Mouse (Mus musculus) urinary bladder, postnatal 36 days (tissue): ENCODE data around the gene Abhd14a.

ENCODE experiments used
- DNase-seq, 2 experiments: peaks; one replicate each; pipeline ENCODE4 v3.0.0; 2022; ENCODE audit warnings: low spot score in 2 of 2, mixed read lengths in 1 of 2

Abhd14a gene

DNA sequence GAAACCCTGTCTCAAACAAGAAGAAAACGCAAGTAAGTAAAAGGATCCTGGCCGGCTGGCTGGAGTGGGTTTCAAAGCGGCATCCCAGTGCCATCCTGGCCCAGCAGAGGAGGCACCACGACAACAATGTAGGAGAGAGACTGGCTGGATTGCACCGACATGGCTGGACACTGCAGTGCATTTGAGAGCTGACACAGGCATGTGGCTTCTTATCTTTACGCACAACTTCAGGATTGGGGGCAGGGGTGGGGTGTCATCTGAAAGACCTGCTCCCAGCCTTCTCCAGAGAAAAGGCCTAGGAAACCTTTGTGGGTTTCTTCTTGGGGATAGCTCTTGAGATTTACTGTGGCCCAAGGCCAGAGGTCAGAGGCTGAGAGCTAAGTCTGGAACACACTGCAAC, 35.7 kb downstream of the Abhd14a start:
- DNase-seq: no peak

DNA sequence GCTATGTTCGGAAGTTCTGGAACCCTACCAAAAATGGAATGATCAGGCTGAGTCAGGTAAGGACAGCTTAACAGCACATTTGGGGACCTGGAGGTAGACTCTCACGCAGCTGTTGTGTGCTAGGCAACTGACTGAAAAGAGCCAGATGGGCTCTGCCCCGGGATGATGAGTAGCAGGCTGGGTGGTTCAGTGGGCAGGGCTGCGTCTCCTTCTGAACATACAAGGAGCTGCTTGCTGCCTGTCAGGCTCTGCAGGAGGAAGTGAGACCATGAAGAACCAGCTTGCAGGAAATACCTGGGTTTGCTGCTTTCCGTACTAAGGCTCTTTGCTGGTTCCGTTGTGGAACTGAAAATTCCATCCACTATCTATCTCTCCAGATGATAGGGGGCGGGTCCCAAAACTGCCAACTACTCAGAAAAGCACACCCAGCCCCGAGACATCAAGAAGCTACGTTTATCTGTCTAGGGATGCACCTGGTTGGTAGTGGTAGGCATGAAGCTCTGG, 36.3 kb downstream of the Abhd14a start:
- no peak for DNase-seq

DNA sequence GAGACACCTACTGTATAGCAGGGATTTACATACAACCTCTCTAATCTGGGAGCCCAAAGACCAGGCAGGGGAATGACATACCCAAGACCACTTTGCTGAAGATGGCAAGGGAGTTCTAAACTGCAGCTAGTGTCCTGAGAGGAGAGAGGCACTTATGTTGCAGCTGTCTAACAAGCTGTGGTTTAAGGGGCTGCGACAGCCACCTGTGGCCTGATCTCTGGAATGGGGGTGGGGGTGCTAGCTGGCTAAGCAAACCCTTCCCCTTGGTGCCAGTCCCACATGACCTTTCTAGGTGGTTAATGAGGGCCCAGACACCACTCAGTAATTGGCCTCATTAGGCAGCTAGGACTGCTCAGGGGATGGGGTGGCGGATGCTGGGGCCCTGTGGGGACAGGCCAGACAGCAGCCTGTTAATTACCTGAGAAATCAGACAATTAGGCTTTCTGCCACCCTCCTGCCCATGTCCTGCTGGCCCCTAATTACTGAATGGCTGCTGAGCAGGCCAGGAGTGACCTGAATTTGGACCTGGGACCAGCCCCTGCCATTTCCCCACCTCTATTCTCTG, 37.3 kb downstream of the Abhd14a start:
- no peak for DNase-seq

DNA sequence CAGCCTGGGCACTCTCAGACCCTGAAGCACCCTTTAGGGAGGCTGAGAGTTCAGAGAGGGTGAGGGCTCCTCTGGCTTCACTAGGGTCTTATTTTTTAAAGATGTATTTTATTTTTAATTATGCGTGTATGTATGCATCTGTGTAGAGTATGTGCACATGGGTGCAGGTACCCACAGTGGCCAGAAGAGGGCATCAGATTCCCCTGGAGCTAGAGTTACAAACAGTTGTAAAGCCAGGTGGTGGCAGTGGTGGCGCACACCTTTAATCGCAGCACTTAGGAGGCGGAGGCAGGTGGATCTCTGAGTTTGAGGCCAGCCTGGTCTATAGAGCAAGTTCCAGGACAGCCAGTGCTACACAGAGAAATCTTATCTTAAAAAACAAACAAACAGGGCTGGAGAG, 38.4 kb downstream of the Abhd14a start:
- no peak for DNase-seq

DNA sequence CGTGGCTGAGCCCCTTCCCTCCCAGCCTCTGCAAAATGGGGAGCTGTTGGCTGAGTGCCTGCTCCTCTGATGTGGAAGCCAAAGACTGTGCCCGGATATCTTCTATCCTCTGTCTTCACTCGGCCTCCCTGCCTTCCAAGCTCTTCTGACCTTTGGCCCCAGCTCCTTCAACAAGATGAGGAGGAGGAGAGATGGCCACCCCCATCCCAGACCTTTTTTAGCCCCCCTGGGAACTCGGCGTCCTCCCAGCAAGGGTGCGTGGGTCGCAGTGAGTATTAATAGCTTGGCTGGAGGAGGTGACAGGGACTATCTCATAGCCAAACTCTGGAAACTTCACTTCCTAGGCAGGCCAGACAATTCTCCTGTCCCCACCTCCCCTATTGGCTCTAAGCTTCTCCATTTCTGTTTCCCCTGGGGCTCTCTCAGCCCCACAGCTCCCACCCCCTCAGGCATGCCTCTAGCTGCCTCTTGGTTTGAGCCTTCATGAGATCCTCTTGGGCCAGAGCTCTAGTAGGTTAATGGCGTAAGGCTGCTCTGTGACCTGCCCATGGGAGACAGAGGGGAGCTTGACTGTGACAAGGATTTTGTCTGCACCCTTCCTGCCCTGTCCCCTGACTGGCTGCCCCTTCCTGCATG, 40.9 kb downstream of the Abhd14a start:
- no peak for DNase-seq

DNA sequence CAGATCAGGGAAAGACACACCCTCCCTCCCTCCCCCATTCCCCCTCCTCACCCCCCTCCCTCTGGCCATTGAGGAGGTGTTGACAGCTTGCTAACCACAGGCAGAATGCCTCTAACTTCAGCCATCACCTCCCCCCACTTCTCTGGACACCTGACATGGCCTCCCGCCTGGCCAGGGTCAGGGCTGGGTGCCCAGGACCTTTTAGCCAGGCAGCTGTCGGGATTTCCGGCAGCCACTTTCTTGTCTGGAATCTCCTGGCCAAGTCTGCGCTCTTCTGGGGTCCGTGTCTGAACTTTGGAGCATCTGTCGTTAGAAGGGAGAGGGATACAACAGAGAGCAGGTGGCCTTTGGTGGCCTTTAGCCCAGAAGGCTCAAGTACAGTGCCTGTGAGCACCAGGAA, 42.2 kb downstream of the Abhd14a start:
- no peak for DNase-seq

DNA sequence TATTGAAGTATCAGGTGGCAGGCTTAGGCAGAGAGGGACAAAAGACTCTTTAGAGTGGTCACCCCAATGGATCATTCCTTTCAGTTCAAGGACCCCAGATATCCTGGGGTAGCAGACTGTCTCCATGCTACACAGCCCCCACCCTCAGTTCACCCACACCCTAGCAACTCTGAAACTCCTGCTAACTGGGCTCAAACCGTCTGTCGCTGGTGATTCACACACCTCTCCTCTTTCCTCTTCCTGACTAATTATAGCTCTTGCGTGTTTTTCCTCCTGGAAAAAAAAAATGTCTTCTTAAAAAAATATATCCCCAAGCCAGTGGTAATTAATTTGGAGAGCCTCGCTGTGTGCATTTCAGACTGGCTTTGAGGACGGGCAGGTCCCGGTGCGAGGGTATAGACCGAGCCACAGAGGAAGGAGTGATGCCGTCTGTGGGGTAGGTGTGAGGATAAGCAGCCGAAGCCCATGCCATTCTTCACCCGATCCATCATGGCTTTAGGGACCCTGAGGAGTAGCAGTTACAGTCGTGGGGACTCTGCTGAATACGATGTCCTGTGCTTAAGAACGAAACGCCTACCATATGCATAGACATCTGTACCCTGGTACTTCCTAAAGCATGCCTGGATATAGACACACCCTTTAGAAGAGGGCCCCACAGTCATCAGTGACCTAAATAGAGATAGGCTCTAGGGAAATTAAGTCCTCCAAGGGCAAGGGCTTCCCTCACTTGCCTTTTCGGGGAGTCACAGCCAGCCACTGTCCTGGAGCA, 44.7 kb downstream of the Abhd14a start:
- no peak for DNase-seq

DNA sequence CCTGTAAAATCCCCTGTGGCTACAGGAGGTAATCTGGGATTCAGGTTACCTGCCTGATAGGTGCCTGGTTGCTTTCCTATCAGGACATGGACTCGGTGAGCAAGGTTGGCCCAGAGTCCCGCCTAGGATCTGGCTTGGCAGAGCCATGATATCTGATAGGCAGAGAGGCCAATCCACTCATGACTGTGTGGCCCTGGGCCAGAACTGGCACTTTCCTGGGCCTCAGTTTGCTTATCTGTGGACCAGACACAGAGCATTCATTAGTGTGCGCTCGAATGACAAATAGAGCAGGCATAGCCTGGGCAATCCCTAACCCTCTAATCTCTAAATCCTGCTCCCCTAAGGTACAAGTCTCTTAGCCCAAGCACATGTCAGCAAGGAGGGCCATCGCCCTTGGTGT, 45.3 kb downstream of the Abhd14a start:
- no peak for DNase-seq

DNA sequence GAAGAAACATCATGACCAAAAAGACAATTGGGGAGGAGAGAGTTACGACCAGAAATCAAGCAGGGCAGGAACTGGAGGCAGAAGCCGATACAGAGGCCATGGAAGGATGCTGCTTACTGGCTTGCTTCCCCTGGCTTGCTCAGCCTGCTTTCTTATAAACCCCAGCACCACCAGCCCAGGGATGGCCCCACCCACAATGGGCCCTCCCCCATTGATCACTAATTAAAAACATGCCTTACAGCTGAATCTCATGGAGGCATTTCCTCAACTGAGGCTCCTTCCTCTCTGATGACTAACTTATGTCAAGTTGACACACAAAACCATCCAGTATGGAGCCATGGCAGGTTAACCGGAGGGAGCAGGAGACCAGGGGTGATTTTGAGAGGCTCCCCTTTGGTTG, 47.7 kb downstream of the Abhd14a start:
- no peak for DNase-seq

DNA sequence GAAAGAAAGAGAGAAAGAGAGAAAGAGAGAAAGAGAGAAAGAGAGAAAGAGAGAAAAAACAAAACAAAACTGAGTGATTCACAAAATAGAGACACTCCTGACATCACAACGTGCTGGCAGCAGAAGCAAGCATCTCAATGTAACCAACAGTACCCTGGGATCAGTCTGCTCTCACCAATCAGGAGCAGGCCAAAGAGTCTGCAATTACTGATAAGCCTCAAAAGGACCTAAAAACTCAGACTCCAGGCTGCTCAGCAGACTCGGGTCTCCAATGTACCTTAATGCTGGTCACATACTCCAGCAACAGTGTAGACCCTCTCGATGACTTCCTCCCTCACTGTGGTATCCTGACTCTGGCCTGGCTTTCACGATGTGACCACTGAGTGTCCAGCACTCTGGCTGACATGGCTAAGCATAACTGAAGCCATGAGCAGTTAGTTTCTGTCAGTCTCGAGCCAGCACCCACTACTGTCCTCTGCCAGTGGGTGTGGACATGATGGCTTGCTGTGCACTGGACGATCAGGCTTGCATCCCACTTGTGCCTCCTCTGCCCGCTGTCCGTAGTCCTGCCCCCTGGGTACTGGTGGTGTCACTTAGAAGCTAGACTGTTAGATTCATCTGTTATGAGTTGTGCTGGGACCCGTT, 48.7 kb downstream of the Abhd14a start:
- no peak for DNase-seq

DNA sequence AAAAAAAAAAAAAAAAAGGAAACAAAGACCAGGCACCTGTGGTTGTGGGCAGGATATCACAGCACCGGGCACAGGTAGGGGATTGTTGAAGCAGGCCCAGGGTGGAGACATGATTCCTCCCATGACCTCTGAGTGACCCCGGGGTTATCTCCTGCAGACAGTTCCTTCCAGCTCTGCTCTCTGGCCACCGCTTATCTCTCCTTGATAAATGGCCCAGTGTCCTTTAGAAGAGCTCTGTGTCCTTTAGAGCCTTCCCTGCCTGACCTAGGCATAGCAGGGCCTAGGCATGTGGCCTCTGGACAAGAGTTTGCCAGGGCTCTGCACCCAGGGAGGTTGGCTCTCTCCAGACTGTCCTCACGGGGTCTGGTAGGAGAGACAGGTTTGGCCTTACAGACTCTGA, 49.7 kb downstream of the Abhd14a start:
- no peak for DNase-seq

DNA sequence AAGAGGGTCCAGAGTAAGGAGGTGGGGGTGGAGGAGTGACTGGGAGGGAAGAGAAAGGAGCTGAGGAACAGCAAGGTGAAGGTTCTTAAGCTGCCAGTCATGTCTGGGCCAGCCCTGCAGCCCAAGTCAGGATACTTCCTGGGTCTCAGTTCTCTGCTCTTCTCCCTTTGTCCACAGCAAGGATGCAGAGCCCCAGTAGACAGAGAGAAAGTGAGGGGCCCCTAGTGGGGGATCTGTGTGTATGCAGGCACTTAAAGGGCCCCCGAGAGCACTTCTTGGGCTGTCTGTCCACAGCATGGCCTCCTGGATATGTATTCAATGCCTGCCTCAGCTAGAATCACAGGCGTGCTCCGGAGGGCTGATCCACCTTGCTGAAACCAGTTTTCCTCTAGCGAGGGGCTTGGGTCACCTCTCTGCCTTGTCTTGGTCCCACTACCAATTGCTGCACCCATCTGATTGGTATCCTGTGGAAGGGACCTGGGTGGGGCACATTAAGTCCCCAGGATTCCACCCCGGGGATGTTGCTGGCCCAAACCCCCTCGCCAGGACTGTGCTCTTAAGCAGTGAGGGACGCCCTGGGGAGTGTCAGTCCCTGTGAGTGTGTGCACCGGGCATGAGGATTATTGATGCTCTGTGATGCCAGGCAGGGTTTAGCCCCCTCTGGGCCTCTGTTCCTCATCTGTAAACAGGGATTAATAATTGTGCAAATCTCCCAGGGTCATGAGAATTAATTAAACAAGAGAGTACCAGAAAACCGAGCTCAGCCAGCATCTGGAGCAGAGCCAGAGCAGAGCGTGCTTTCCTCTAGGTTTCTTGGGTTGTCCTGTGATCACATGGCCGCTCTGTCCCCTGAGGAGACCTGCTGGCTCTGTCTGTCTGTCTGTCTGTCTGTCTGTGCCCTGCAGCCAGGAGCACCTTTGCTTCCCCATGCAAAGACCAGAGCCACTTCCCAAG, 52.6 kb downstream of the Abhd14a start:
- no peak for DNase-seq

DNA sequence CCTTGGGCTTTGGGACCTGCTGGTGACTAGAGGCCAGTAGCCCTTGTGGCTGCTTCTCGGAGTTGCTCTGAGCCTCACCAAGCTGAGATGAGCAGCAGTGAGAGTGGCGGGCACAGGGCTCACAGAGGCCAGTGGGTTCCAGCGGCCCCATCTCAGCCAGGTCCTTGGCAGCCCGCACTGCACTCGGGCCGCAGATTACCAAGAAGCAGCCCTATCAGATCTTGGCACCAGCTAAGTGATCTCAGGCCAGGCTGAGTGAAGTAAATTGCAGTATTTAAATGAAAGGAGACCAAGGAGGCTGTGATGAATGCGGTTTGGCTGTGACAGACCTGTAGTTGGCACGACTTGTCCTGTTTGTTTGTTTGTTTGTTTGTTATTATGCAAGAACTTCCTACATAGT, 53.9 kb downstream of the Abhd14a start:
- no peak for DNase-seq

DNA sequence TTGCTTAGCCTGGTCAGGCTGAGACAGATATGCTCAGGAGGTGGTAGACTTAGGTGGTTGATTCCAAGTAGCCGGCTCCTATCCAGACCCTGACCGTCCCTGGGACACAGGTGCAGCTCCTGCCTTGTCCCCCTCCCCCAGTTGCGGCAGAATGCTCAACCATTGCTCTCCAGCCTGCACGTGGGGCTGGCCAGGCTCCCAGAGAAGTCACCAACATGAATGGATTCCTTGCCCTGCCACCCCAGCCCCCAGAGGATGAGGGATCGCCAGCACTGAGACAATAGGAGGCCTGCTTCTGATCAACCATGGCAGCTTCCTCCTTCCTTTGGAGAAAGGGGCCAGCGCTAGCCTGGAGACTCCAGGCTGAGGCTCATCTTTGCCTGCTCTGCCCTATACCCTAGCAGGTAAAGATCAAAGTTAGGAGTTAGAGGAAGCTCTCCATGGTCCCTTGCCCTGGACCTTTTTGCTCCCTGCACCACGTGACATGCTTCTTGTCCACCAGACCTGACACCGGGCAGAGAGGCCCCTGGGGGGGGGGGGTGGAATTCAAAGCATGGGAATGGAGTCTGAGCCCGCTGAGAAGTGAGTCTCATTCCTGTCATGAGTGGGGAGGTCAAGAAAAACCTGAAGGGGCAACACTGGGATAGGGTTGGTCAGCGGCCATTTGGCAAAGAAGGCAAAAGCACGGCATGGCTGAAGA, 54.5 kb downstream of the Abhd14a start:
- DNase-seq: no peak
